Mouse (Mus musculus) forebrain, embryonic 14.5 days (tissue): ENCODE measurements around the gene Rere. TPM values are rescaled to one million over a fixed set of nuclear protein-coding genes. Genes with fewer than 3 reads are reported as not detected.

Experiments used
- ATAC-seq: fragments of 200-750 bp; cut with Nextera tagmentation; 2 replicates; pipeline ENCODE4 v1.8.0; 2017; ENCODE audit warnings: mild to moderate bottlenecking, moderate library complexity
- DNase-seq: peaks from one replicate; pipeline ENCODE4 v3.0.0-alpha.2; 2015; ENCODE audit warnings: low spot score
- H3K27ac ChIP-seq: fragments of 300-500 bp; sonication (generic); 2 replicates; pipeline ENCODE4 v1.5.1; 2014; ENCODE audit warnings: low read depth, mild to moderate bottlenecking, control low read depth, low read length, moderate library complexity
- H3K27me3 ChIP-seq: fragments of 300-500 bp; sonication (generic); replicated peaks from 2 replicates; pipeline ENCODE4 v1.6.1; 2014; ENCODE audit warnings: low read length, control low read depth, mixed read lengths; ENCODE audit not compliant: control insufficient read depth, insufficient read depth
- H3K36me3 ChIP-seq: fragments of 300-500 bp; sonication (generic); 2 replicates; pipeline ENCODE4 v1.6.1; 2014; ENCODE audit warnings: low read length, control low read depth; ENCODE audit not compliant: control insufficient read depth, insufficient read depth
- H3K4me1 ChIP-seq: fragments of 300-500 bp; sonication (generic); 2 replicates; pipeline ENCODE4 v1.6.1; 2014; ENCODE audit warnings: antibody characterized with exemption, low read length, control low read depth; ENCODE audit not compliant: control insufficient read depth, insufficient read depth
- H3K4me2 ChIP-seq: fragments of 300-500 bp; sonication (generic); 2 replicates; pipeline ENCODE4 v1.6.1; 2014; ENCODE audit warnings: mild to moderate bottlenecking, control low read depth, low read length
- H3K4me3 ChIP-seq: fragments of 300-500 bp; sonication (generic); 2 replicates; pipeline ENCODE4 v1.5.1; 2014; ENCODE audit warnings: low read depth, low read length, control low read depth
- H3K9ac ChIP-seq: fragments of 300-500 bp; sonication (generic); 2 replicates; pipeline ENCODE4 v1.6.1; 2014; ENCODE audit warnings: mild to moderate bottlenecking, low read length, control low read depth, moderate library complexity
- H3K9me3 ChIP-seq: fragments of 300-500 bp; sonication (generic); replicated peaks from 2 replicates; pipeline ENCODE4 v1.6.1; 2016; ENCODE audit warnings: low read length, control low read depth, mixed read lengths; ENCODE audit not compliant: control insufficient read depth
- WGBS: fragments of 180-500 bp; shearing (Covaris S2); extraction: QIAGEN DNeasy Blood & Tissue Kit; methylation state at CpG from one replicate; pipeline ENCODE4 v1.1.7; 2014; 5-methylcytosine and 5-hydroxymethylcytosine counted together
- polyA plus RNA-seq: library from polyadenylated mRNA; unstranded; fragments of >200 nt; fragmentation: Nextera tagmentation; extraction: Ambion mirVana; gene quantifications from 2 replicates; pipeline ENCODE4 v1.2.1, GENCODE M21; 2014

The Rere gene
- polyA plus RNA-seq, 1 experiment from 2014 or later: 21.2 TPM

DNA sequence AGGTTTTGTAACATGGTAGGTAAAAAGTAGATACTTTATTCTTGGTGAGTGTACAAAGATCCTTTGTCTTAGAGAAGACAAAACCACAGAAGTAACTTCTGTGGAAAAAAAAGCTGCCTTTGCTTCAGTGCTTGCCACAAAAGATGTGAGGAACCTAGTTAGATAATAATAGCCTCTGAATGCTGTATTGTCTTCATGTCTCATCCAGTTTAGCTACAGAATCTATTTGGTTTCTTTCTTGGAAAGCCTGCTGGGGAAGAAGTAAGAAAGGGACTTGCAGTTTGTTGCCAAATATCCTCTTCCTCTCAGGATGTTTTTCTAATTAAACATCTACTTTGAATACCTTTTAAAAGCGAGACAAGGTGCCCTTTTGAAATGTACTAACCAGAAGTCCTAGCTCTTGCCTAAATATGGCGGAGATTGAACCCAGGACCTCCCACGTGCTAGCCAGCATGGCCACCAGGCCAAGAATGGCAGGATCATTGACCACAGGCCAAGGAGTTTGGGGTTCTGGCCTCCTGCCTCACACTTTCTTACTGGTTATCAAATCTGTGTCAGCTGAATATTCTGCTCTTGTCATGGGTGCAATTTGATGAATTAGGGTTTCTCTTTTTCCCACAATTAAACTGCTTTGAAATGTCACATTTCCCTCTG, 42.9 kb upstream of the Rere start:
- Histone ChIP-seq H3K4me3 (peak overlapping the region; percentile 85), H3K4me2 (peak overlapping the region; percentile 91), H3K4me1 (peaks cover 19% of the 10 kb centered on the region), H3K9ac (peak overlapping the region; percentile 88), H3K27ac (0 out of 2 replicates have a peak overlapping the region, but pooled peaks have one; percentile 29), H3K36me3 (peaks cover 34% of the 10 kb centered on the region), H3K9me3 (no peaks in the 10 kb centered on the region), H3K27me3 (no peaks in the 10 kb centered on the region)
- DNase-seq (no peak), ATAC-seq (no peak)
- 3% methylated on average over 3 of the region's 3 CpGs for WGBS

DNA sequence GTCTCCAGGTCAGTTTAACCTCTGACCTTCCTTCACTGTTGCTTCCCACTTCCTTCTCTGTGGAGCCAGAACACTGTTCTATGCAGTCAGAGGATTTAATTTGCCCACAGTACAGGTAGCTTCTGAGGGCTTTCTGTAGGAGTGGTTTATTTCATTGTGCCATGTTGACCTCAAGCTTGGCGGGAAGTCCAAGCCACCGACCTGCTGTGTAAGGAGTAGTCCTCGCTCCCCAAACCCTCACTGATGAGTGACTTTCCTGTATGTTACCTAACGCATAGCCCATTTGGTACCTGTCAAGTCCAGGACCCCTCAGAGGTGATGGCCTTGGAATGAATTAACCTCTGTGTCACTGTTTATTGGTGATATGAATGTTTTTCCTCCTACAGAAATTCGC, 42.4 kb upstream of the Rere start:
- WGBS: 21% methylated on average over 5 of the region's 5 CpGs
- ATAC-seq (no peak), DNase-seq (no peak)
- peak overlapping the region; percentile 91 for H3K4me2 ChIP-seq
- peak overlapping the region; percentile 88; the same call in 1 of the 2 replicates for H3K9ac ChIP-seq
- H3K4me3 ChIP-seq: peak overlapping the region; percentile 85
- H3K36me3 ChIP-seq: peaks cover 40% of the 10 kb centered on the region
- no peaks in the 10 kb centered on the region for H3K27me3 ChIP-seq
- peaks cover 19% of the 10 kb centered on the region for H3K4me1 ChIP-seq
- no peak overlapping the region for H3K27ac ChIP-seq
- H3K9me3 ChIP-seq: no peaks in the 10 kb centered on the region

DNA sequence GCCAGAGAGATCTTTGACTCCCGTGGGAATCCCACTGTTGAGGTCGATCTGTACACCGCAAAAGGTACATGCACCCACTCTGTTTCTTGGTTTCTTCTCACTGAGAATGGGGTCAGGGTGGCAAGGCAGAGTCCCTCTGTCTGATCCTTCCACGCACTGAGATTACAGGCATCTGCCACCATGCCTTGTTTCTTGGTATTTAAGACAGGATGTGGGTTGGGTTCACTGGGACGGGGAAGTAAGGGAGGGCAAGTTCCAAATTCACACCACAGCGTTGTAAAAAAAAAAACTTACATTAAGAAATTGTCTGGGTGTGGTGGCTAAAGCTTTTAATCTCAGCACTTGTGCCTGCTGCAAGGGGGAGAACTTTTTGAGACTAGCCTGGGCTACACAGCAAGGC, 41.9 kb upstream of the Rere start:
- no peak for DNase-seq

DNA sequence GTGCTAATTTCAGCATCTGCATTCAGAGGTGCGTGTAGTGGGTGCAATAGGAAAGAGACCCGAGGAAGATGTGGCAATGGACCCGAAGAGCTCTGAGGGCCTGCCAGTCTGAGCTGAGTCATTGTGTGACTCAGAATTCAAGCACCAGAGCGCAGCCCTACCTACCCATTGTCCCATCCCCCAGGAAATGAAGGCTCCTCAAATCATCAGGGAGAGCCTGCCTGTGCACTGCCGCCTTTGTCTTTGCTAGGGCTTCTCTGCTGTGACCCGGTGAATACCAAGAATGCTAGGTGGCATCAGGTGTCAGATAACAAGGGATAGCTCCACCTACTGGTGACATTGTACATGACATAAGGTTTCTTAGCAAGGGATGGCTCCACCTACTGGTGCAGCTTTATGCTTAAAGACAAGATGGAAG, 41.5 kb upstream of the Rere start:
- no peak overlapping the region for H3K27ac ChIP-seq
- WGBS: 3% methylated on average over 6 of the region's 6 CpGs
- H3K4me1 ChIP-seq: peaks cover 17% of the 10 kb centered on the region
- no peaks in the 10 kb centered on the region for H3K27me3 ChIP-seq
- no peak for ATAC-seq
- DNase-seq: peak; percentile 95
- H3K4me2 ChIP-seq: peak overlapping the region; percentile 91
- H3K9me3 ChIP-seq: no peaks in the 10 kb centered on the region
- H3K4me3 ChIP-seq: no peak overlapping the region
- peaks cover 48% of the 10 kb centered on the region for H3K36me3 ChIP-seq
- H3K9ac ChIP-seq: no peak overlapping the region

More for the DNA sequence above, 41.9 kb upstream of the Rere start:
- Histone ChIP-seq H3K27ac (no peak overlapping the region), H3K9ac (peak overlapping the region; percentile 88; the same call in 1 of the 2 replicates), H3K4me3 (peak overlapping the region; percentile 85), H3K4me1 (peaks cover 19% of the 10 kb centered on the region), H3K4me2 (peak overlapping the region; percentile 91), H3K9me3 (no peaks in the 10 kb centered on the region), H3K27me3 (no peaks in the 10 kb centered on the region), H3K36me3 (peaks cover 44% of the 10 kb centered on the region)
- WGBS: 40% methylated on average over 6 of the region's 6 CpGs
- no peak for ATAC-seq

DNA sequence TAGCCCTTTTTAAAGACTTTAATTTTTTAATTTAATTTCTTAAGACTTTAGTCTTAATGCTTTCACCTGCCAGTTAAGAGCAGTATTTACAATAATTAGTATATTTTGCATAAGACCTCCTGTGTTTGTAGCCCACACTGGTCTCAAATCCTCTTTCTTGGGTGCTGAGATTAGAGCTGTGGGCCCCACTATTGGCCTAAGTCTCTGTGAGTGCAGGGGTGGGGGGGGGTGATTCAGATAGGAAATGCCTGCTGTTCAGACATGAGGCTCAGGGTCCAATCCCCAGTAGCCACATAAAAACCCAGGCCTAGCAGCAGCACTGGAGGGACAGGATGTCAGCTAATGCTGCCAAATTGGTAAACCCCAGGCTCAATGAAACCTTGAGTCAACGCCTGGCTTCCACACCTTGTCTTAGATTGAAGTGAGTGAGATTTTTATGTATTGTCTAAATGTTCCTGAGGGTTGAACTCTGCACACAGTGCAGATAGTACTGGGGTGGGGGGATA, 41.0 kb upstream of the Rere start:
- DNase-seq (no peak), ATAC-seq (no peak)
- Histone ChIP-seq H3K27ac (no peak overlapping the region), H3K27me3 (no peaks in the 10 kb centered on the region), H3K4me1 (peaks cover 16% of the 10 kb centered on the region), H3K36me3 (peaks cover 52% of the 10 kb centered on the region), H3K4me3 (no peak overlapping the region), H3K9ac (no peak overlapping the region), H3K4me2 (no peak overlapping the region), H3K9me3 (no peaks in the 10 kb centered on the region)
- 71% methylated on average over 1 of the region's 1 CpGs for WGBS

DNA sequence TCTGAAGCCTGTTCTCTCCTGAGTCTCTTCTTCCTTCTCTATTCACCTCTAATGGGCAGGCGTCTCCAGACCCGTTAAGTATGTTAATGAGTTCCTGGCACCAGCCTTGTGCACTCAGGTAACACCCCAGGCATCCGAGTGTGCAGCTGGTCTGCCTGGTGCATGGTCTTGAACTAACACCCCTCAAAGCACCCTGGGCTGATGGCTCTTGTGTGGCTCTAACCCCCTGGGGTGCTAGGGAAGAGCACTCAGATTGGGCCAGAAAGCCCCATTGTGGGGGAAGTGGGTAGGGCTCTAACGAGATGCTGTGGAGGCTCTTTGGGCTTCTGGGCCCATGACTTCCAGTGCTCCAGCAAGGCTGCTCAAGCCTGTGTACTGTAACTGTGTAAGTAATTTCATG, 39.7 kb upstream of the Rere start:
- peaks cover 65% of the 10 kb centered on the region for H3K36me3 ChIP-seq

DNA sequence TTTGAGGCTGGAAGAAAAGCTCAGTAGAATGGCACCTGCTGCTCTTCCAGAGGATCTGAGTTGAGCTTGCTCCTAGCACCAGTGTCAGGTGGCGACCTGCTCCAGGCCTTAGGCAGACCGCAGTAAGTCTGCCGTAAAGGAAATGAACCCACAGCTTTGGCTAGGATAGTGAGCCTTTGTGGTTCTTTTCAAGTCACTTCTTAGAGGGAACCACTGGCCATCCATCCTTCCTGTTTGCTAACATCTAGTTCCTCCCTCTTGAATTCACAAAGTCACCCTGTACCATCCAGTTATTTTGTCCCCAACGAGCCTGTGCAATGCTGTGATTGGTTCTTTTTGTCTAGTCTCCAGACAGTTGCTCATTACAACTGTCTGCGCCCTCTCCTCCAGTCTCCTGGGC, 38.7 kb upstream of the Rere start:
- ATAC-seq (no peak), DNase-seq (no peak)
- Histone ChIP-seq H3K9ac (no peak overlapping the region), H3K4me3 (no peak overlapping the region), H3K4me2 (no peak overlapping the region), H3K27ac (no peak overlapping the region), H3K27me3 (no peaks in the 10 kb centered on the region), H3K36me3 (peaks cover 75% of the 10 kb centered on the region), H3K9me3 (no peaks in the 10 kb centered on the region), H3K4me1 (peaks cover 16% of the 10 kb centered on the region)
- 76% methylated on average over 5 of the region's 5 CpGs for WGBS

More for the DNA sequence above, 39.7 kb upstream of the Rere start:
- peaks cover 16% of the 10 kb centered on the region for H3K4me1 ChIP-seq
- WGBS: 23% methylated on average over 4 of the region's 4 CpGs
- H3K4me2 ChIP-seq: no peak overlapping the region
- H3K9ac ChIP-seq: no peak overlapping the region
- H3K27ac ChIP-seq: no peak overlapping the region
- ATAC-seq (no peak), DNase-seq (no peak)
- H3K9me3 ChIP-seq: no peaks in the 10 kb centered on the region
- no peaks in the 10 kb centered on the region for H3K27me3 ChIP-seq
- no peak overlapping the region for H3K4me3 ChIP-seq

DNA sequence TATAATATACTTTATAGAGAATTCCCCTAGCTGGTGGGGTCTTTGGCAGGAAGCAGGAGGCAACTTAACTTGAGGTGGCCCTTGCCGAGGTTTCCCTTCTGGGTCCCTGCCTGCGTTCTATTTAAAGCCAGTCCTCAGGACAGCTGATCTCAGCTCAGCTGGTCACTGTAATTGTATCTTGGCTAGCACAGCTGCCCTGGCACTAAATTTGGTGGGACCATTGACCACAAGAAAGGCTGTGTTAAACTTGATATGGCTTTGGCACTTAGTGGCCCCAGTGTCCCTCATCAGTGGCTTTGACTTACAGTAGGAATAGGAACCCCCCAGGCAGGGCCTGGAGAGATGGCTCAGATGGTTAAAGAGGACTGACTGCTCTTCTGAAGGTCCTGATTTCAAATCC, 35.6 kb upstream of the Rere start:
- Histone ChIP-seq H3K4me1 (peaks cover 6% of the 10 kb centered on the region), H3K27me3 (no peaks in the 10 kb centered on the region), H3K9ac (no peak overlapping the region), H3K4me3 (no peak overlapping the region), H3K36me3 (peaks cover 87% of the 10 kb centered on the region), H3K27ac (no peak overlapping the region), H3K4me2 (no peak overlapping the region), H3K9me3 (no peaks in the 10 kb centered on the region)
- ATAC-seq (no peak), DNase-seq (no peak)
- 86% methylated on average over 2 of the region's 2 CpGs for WGBS

DNA sequence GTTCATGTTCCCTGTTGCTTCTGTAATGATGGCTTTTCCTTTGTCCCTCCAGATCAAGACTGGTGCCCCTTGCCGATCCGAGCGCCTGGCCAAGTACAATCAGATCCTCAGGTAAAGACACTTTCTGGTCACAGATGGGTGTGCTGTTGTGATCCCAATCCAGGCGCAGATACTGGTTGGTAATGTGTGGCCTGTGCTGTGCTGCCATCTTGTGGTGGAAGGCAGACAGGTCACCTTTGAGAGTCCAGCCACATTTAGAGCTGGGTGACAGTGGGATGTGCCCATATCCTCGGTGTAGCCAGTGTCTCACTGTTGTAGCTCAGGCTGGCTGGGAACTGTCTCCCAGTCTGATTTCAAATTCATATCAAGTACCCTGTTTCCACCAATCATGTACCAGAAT, 33.4 kb upstream of the Rere start:
- 51% methylated on average over 5 of the region's 5 CpGs for WGBS
- DNase-seq (peak; percentile 79), ATAC-seq (peak; percentile 49)
- H3K9ac ChIP-seq: no peak overlapping the region
- H3K4me1 ChIP-seq: peaks cover 10% of the 10 kb centered on the region
- H3K9me3 ChIP-seq: no peaks in the 10 kb centered on the region
- no peak overlapping the region for H3K4me2 ChIP-seq
- no peaks in the 10 kb centered on the region for H3K27me3 ChIP-seq
- peaks cover 68% of the 10 kb centered on the region for H3K36me3 ChIP-seq
- no peak overlapping the region for H3K4me3 ChIP-seq
- no peak overlapping the region for H3K27ac ChIP-seq
